Mouse (Mus musculus) liver, postnatal 0 days (tissue): ENCODE results near the gene Slc9c1. TPM values are rescaled to one million over a fixed set of nuclear protein-coding genes. Genes with fewer than 3 reads are reported as not detected.

Experiments
- ATAC-seq: fragments of 200-750 bp; cut with Nextera tagmentation; 2 replicates; pipeline ENCODE4 v1.8.0; 2017; ENCODE audit warnings: mild to moderate bottlenecking, moderate library complexity
- DNase-seq: peaks from one replicate; pipeline ENCODE4 v3.0.0-alpha.2; 2016
- H3K27ac ChIP-seq: fragments of 300-500 bp; sonication (generic); 2 replicates; pipeline ENCODE4 v1.5.1; 2014; ENCODE audit warnings: antibody characterized with exemption, moderate library complexity, mild to moderate bottlenecking, low read depth
- H3K27me3 ChIP-seq: fragments of 300-500 bp; sonication (generic); 2 replicates; pipeline ENCODE4 v1.6.1; 2014; ENCODE audit warnings: low read length, control low read depth, mixed read lengths; ENCODE audit not compliant: insufficient read depth
- H3K36me3 ChIP-seq: fragments of 300-500 bp; sonication (generic); replicated peaks from 2 replicates; pipeline ENCODE4 v1.6.1; 2014; ENCODE audit warnings: mild to moderate bottlenecking, control low read depth, low read length, moderate library complexity, mixed read lengths; ENCODE audit not compliant: insufficient read depth
- H3K4me1 ChIP-seq: fragments of 300-500 bp; sonication (generic); 2 replicates; pipeline ENCODE4 v1.6.1; 2014; ENCODE audit warnings: antibody characterized with exemption, mild to moderate bottlenecking, control low read depth; ENCODE audit not compliant: insufficient read depth
- H3K4me2 ChIP-seq: fragments of 300-500 bp; sonication (generic); 2 replicates; pipeline ENCODE4 v1.6.1; 2014; ENCODE audit warnings: low read depth, mild to moderate bottlenecking, low read length, moderate library complexity, mixed read lengths
- H3K4me3 ChIP-seq: fragments of 300-500 bp; sonication (generic); 2 replicates; pipeline ENCODE4 v1.5.1; 2014; ENCODE audit warnings: low read depth, low read length
- H3K9ac ChIP-seq: fragments of 300-500 bp; sonication (generic); replicated peaks from 2 replicates; pipeline ENCODE4 v1.6.1; 2014; ENCODE audit warnings: mild to moderate bottlenecking, moderate library complexity
- H3K9me3 ChIP-seq: fragments of 300-500 bp; sonication (generic); 2 replicates; pipeline ENCODE4 v1.6.1; 2016; ENCODE audit warnings: mild to moderate bottlenecking, control low read depth, low read length, mixed read lengths
- CTCF ChIP-seq: sonication (generic); IDR thresholded peaks from 2 replicates; pipeline ENCODE4 v1.5.1; 2016; ENCODE audit warnings: antibody characterized with exemption, low read depth
- EP300 ChIP-seq: IDR thresholded peaks from 2 replicates; pipeline ENCODE4 v1.6.1; 2016; ENCODE audit warnings: antibody characterized with exemption, low read depth, mild to moderate bottlenecking
- WGBS: fragments of 180-500 bp; shearing (Covaris S2); extraction: QIAGEN DNeasy Blood & Tissue Kit; methylation state at CpG from one replicate; pipeline ENCODE4 v1.1.7; 2014; ENCODE audit not compliant: insufficient replicate concordance; 5-methylcytosine and 5-hydroxymethylcytosine counted together
- polyA plus RNA-seq: library from polyadenylated mRNA; unstranded; fragments of >200 nt; fragmentation: Nextera tagmentation; extraction: Ambion mirVana; gene quantifications from 2 replicates; pipeline ENCODE4 v1.2.1, GENCODE M21; 2015

Slc9c1 gene
- polyA plus RNA-seq, 1 experiment from 2014 or later: not detected

DNA sequence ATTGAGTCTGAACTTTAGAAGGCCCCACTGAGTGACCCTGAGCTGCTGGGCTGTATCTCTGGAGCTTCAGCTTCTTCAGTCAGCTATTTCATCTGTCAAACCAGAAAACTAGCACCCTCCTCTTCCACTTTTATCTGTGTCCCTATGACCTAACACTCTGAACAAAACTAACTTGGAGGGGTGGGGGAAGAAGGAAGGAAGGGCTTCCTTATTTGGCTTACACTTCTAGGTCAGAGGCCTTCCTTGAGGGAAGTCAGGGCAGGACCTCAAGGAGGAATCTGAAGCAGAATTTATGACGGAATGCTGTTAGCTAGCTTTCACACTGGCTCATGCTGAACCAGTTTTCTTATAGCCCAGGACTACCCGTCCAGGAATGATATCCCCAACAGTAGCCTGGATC lies 116.4 kb downstream of the Slc9c1 start:
- Histone ChIP-seq H3K4me2 (no peak overlapping the region), H3K9me3 (no peaks in the 10 kb centered on the region), H3K36me3 (no peaks in the 10 kb centered on the region), H3K4me3 (no peak overlapping the region), H3K27ac (no peak overlapping the region), H3K4me1 (peaks cover 14% of the 10 kb centered on the region), H3K27me3 (no peaks in the 10 kb centered on the region), H3K9ac (no peak overlapping the region)
- 44% methylated on average over 2 of the region's 2 CpGs for WGBS
- DNase-seq (no peak), ATAC-seq (peak; percentile 37; the same call in 1 of the 2 replicates)
- TF ChIP-seq EP300 (peak; percentile 16; the same call in 1 of the 2 replicates), CTCF (no peak)

DNA sequence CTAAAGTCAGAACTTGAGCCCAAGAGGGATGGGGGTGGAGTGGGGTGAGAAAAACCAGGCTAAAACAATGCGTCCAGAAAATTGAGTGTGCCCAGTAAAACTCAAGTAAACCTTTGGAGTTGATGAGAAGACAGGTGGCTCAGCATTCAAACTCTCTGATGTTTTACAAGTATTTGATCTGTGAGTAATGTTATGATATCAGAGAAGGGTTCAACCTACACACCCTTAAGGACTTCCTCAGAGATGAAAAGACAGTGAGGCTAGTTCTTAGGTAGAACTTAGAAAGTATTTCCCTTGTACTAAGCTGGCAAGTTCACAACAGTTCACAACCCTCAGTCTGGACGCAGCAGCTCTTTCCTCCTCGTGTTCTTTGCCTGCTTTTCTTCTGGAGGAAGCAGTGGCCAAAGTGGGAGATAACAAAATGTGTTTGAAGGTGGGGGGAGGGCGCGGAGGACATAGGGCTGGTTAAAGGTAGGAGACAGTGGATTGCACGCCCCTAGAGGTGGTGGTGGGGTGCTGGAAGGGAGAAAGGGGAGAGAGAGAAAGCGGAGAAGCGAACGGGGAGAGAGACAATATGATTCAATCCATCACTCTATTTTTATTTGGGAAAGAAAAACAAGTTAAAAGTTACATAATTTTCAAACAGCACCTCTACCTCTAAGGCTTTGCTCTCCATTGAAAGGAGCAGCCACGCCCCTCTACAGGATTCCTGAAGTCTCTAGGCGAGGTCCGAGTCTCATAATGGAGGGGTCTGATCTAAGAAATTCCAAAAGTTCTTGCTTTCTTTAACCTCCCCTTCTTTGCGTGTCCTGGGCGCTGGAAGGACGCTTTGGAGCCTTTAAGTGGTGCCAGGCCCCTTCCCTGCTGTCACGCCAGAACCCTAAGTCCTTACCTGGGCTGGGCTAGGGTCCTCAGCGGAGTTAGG lies 118.2 kb downstream of the Slc9c1 start:
- H3K9ac ChIP-seq: peak overlapping the region; percentile 41; the same call in 1 of the 2 replicates
- H3K27me3 ChIP-seq: no peaks in the 10 kb centered on the region

DNA sequence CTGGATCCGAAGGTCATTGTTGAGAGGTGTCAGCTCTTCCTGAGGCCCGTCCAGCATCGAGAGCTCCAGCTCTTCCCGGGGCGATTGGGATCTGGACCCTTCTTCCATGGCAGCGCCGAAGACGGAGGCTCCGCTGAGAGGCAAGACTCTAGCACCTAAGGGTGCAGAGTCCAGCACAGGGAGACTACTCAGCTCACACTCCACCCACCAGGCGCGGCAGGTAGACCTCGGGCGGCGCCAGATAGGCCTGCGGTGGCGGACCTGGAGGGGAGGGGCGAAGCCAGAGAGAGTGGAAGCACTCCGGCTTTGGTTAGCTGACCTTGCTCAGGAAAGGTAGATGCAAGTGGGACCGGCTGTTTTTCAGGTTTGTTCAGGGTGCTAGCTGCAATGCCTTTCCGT lies 118.8 kb downstream of the Slc9c1 start, which contains the start of gene BC016579:
TSS of gene BC016579 (minus strand) at position 135 of the 399 bp plus-strand sequence.
- Histone ChIP-seq H3K4me3 (peak within 1 kb of the TSS; percentile 46), H3K27me3 (no peaks in the 10 kb centered on the region), H3K9me3 (no peaks in the 10 kb centered on the region), H3K9ac (peak within 1 kb of the TSS; percentile 41; the same call in 1 of the 2 replicates), H3K4me1 (peaks cover 14% of the 10 kb centered on the region), H3K36me3 (no peaks in the 10 kb centered on the region), H3K4me2 (peak within 1 kb of the TSS; percentile 77), H3K27ac (no peak within 1 kb of the TSS)
- 17% methylated on average over 20 of the region's 20 CpGs for WGBS
- TF ChIP-seq EP300: no peak
- no peak for TF ChIP-seq CTCF
- ATAC-seq (peak; percentile 63), DNase-seq (peak; percentile 39)

More for the DNA sequence above, 118.2 kb downstream of the Slc9c1 start:
- Histone ChIP-seq H3K27ac (no peak overlapping the region), H3K4me3 (peak overlapping the region; percentile 46), H3K36me3 (no peaks in the 10 kb centered on the region), H3K4me2 (peak overlapping the region; percentile 77), H3K9me3 (no peaks in the 10 kb centered on the region), H3K4me1 (peaks cover 14% of the 10 kb centered on the region)
- TF ChIP-seq EP300 (no peak), CTCF (peak; percentile 11; the same call in 1 of the 2 replicates)
- peak; percentile 27 for DNase-seq
- 0 out of 2 replicates have a peak, but pooled peaks have one; percentile 21 for ATAC-seq
- 18% methylated on average over 17 of the region's 17 CpGs for WGBS

DNA sequence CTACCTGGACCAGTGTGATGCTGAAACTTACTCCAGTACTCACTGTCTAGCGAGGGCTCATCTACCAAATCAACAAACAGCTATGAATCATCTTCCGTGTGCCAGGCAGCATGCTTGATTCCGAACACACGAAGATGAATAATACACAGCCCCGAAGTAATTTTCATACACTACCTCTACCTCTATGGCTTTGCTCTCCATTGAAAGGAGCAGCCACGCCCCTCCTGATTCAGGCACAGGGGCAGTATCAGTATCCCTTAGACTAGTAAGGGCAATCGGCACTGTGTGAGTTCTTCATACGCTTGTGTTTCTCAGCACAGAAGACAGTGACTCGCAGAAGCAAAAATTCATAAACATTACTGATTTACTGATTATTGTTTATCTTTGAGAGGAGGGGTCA lies 119.4 kb downstream of the Slc9c1 start:
- ATAC-seq: no peak

More for the DNA sequence above, 119.4 kb downstream of the Slc9c1 start:
- DNase-seq: no peak
- Histone ChIP-seq H3K9ac (no peak overlapping the region), H3K36me3 (no peaks in the 10 kb centered on the region), H3K27ac (no peak overlapping the region), H3K4me1 (peaks cover 14% of the 10 kb centered on the region), H3K9me3 (no peaks in the 10 kb centered on the region), H3K4me2 (peak overlapping the region; percentile 77; the same call in 1 of the 2 replicates), H3K4me3 (no peak overlapping the region), H3K27me3 (no peaks in the 10 kb centered on the region)
- WGBS: 68% methylated on average over 9 of the region's 9 CpGs
- TF ChIP-seq EP300 (no peak), CTCF (no peak)

Other genes with a start within 250 kb of the Slc9c1 start
- 3.2 and 4.3 TPM in 2 replicates for gene Cd200, start 126.3 kb upstream of the Slc9c1 start, polyA plus RNA-seq
- 0.13 and 0.14 TPM in 2 replicates for gene Gm609, start 42.3 kb upstream of the Slc9c1 start, polyA plus RNA-seq
- not detected in 2 replicates for gene Gm17783, start 3.3 kb upstream of the Slc9c1 start, polyA plus RNA-seq
- gene Gcsam, start 75.1 kb downstream of the Slc9c1 start, polyA plus RNA-seq: 2.4 and 2.8 TPM in 2 replicates
- 0.30 and 0.34 TPM in 2 replicates for gene BC016579, start 118.8 kb downstream of the Slc9c1 start, polyA plus RNA-seq
- 0.14 TPM in 2 replicates for gene Tmprss7, start 158.3 kb downstream of the Slc9c1 start, polyA plus RNA-seq
- 0.08 TPM in 1 of 2 replicates, not detected in the other for gene Tagln3, start 189.3 kb downstream of the Slc9c1 start, polyA plus RNA-seq
- 13.9 TPM in 2 replicates for gene Abhd10, start 207.6 kb downstream of the Slc9c1 start, polyA plus RNA-seq